Mouse (Mus musculus) ES-E14 (cell line): ENCODE data around the gene Prdx1. TPM values are rescaled to one million over a fixed set of nuclear protein-coding genes. Genes with fewer than 3 reads are reported as not detected.
A peak's percentile ranks its signal among the peaks of the same experiment; 100 is the strongest.

Experiments
- DNase-seq: peaks from one replicate; pipeline ENCODE4 v3.0.0-alpha.2; 2013; ENCODE audit warnings: low read depth, low spot score
- H3K27ac ChIP-seq: 2 replicates; pipeline ENCODE4 v1.5.1; 2012; ENCODE audit warnings: low read depth, mild to moderate bottlenecking, low read length, moderate library complexity, mixed read lengths; ENCODE audit not compliant: poor library complexity, insufficient read depth, severe bottlenecking
- H3K36me3 ChIP-seq: 2 replicates; pipeline ENCODE4 v1.6.1; 2012; ENCODE audit warnings: mild to moderate bottlenecking, low read length, moderate library complexity, mixed read lengths; ENCODE audit not compliant: control insufficient read depth, poor library complexity, insufficient read depth, severe bottlenecking
- H3K4me1 ChIP-seq, 2 experiments: fragments of 150-350 bp in 1 of 2; sonication (generic) in 1 of 2; 2 replicates each; pipeline ENCODE4 v1.6.1; 2012; ENCODE audit warnings: low read length in 2 of 2, mild to moderate bottlenecking in 1 of 2, mixed read lengths in 1 of 2; ENCODE audit not compliant: control insufficient read depth in 2 of 2, insufficient read depth in 2 of 2, poor library complexity in 1 of 2
- H3K4me3 ChIP-seq, 2 experiments: fragments of 150-350 bp in 1 of 2; sonication (generic) in 1 of 2; 2 replicates each; pipeline ENCODE4 v1.5.1; 2012; ENCODE audit warnings: low read length in 2 of 2, low read depth in 1 of 2, mild to moderate bottlenecking in 1 of 2, mixed read lengths in 1 of 2; ENCODE audit not compliant: insufficient read depth in 1 of 2, poor library complexity in 1 of 2, severe bottlenecking in 1 of 2
- H3K9ac ChIP-seq: 2 replicates; pipeline ENCODE4 v1.6.1; 2012; ENCODE audit warnings: low read depth, mild to moderate bottlenecking, low read length, mixed read lengths; ENCODE audit not compliant: poor library complexity, insufficient read depth, severe bottlenecking
- H3K9me3 ChIP-seq: fragments of 150-350 bp; sonication (generic); 2 replicates; pipeline ENCODE4 v1.6.1; 2012; ENCODE audit warnings: low read depth, mild to moderate bottlenecking, low read length; ENCODE audit not compliant: control insufficient read depth, insufficient read depth
- CHD2 ChIP-seq: IDR thresholded peaks from 2 replicates; pipeline ENCODE4 v1.6.1; 2014; ENCODE audit warnings: mild to moderate bottlenecking, low read depth, low read length, inconsistent platforms
- HCFC1 ChIP-seq: IDR thresholded peaks from 2 replicates; pipeline ENCODE4 v1.6.1; 2012; ENCODE audit warnings: low read length, inconsistent platforms, borderline replicate concordance; ENCODE audit not compliant: insufficient read depth
- MAFK ChIP-seq: IDR thresholded peaks from 2 replicates; pipeline ENCODE4 v1.6.1; 2014; ENCODE audit warnings: mild to moderate bottlenecking, low read depth, low read length, inconsistent platforms; ENCODE audit not compliant: insufficient read depth
- ZC3H11A ChIP-seq: IDR thresholded peaks from 2 replicates; pipeline ENCODE4 v1.6.1; 2012; ENCODE audit warnings: low read depth, mild to moderate bottlenecking, inconsistent platforms, low read length, borderline replicate concordance
- ZNF384 ChIP-seq: IDR thresholded peaks from 2 replicates; pipeline ENCODE4 v1.6.1; 2012; ENCODE audit warnings: low read depth, low read length, inconsistent platforms
- in situ Hi-C, 2 experiments: fragments of 600-800 bp; cut with MboI; formaldehyde crosslinking; loops; one replicate each; pipeline ENCODE4 v1.15.1; 2025; ENCODE audit warnings: low sequenced_read_pairs in 2 of 2, inconsistent platforms in 1 of 2; ENCODE audit not compliant: unreplicated experiment in 2 of 2
- total RNA-seq: library from RNA; depleted of rRNA; stranded (reverse); fragments of 300-350 nt; gene quantifications from 2 replicates; pipeline ENCODE4 v1.2.3, GENCODE M21; 2012

The Prdx1 gene
- total RNA-seq, 1 experiment: 682 TPM

GRCm38 (mm10) chr4:116660829-116661228, 24.5 kb upstream of the Prdx1 start:
- Histone ChIP-seq H3K4me3 (no peak overlapping the region), H3K27ac (no peak overlapping the region), H3K9me3 (no peaks in the 10 kb centered on the region), H3K4me1 (peaks cover 6 to 13% of the 10 kb centered on the region in 2 experiments; a peak in 2 of 4 replicates), H3K9ac (0 out of 2 replicates have a peak overlapping the region, but pooled peaks have one; percentile 6), H3K36me3 (no peaks in the 10 kb centered on the region)
- TF ChIP-seq HCFC1: no peak
- no peak for TF ChIP-seq MAFK
- no peak for TF ChIP-seq CHD2
- TF ChIP-seq ZNF384: no peak
- TF ChIP-seq ZC3H11A: no peak
- in situ Hi-C loops: no loop called here
- DNase-seq: no peak

- TF ChIP-seq ZC3H11A (no peak), ZNF384 (peak; percentile 81)
- no peaks in the 10 kb centered on the region for H3K9me3 ChIP-seq
- in situ Hi-C loops: no loop called here
- H3K9ac ChIP-seq: no peak overlapping the region
- no peak overlapping the region for H3K4me3 ChIP-seq
- no peaks in the 10 kb centered on the region for H3K36me3 ChIP-seq
- H3K4me1 ChIP-seq: peaks cover 4 to 9% of the 10 kb centered on the region in 2 experiments; a peak in 2 of 4 replicates
- no peak overlapping the region for H3K27ac ChIP-seq
- DNase-seq: no peak
Observed at GRCm38 (mm10) chr4:116661998-116662397, 23.3 kb upstream of the Prdx1 start.

GRCm38 (mm10) chr4:116666625-116667024, 18.7 kb upstream of the Prdx1 start:
- in situ Hi-C loops: no loop called here
- Histone ChIP-seq H3K9me3 (no peaks in the 10 kb centered on the region), H3K27ac (no peak overlapping the region), H3K9ac (no peak overlapping the region), H3K4me1 (peaks cover 0 to 3% of the 10 kb centered on the region in 2 experiments; a peak in 1 of 4 replicates), H3K36me3 (no peaks in the 10 kb centered on the region), H3K4me3 (no peak overlapping the region)
- no peak for TF ChIP-seq ZC3H11A
- TF ChIP-seq MAFK: no peak
- TF ChIP-seq CHD2: no peak
- no peak for TF ChIP-seq HCFC1
- no peak for TF ChIP-seq ZNF384
- no peak for DNase-seq

GRCm38 (mm10) chr4:116668145-116668544, 17.2 kb upstream of the Prdx1 start:
- Histone ChIP-seq H3K4me3 (no peak overlapping the region), H3K9me3 (no peaks in the 10 kb centered on the region), H3K36me3 (no peaks in the 10 kb centered on the region), H3K27ac (no peak overlapping the region), H3K9ac (no peak overlapping the region), H3K4me1 (no peaks in the 10 kb centered on the region)
- no peak for DNase-seq
- in situ Hi-C loops: no loop called here
- TF ChIP-seq ZNF384: no peak
- TF ChIP-seq MAFK: no peak
- no peak for TF ChIP-seq CHD2
- no peak for TF ChIP-seq HCFC1
- no peak for TF ChIP-seq ZC3H11A

- no peaks in the 10 kb centered on the region for H3K9me3 ChIP-seq
- H3K27ac ChIP-seq: no peak overlapping the region
- H3K4me3 ChIP-seq: no peak overlapping the region
- in situ Hi-C loops: no loop called here
- H3K9ac ChIP-seq: no peak overlapping the region
- H3K4me1 ChIP-seq: no peaks in the 10 kb centered on the region
- H3K36me3 ChIP-seq: no peaks in the 10 kb centered on the region
- no peak for TF ChIP-seq ZNF384
- no peak for TF ChIP-seq ZC3H11A
- TF ChIP-seq MAFK: no peak
- TF ChIP-seq HCFC1: no peak
- no peak for TF ChIP-seq CHD2
- DNase-seq: no peak
Observed at GRCm38 (mm10) chr4:116669291-116669690, 16.1 kb upstream of the Prdx1 start.
